In the genomic region with DNA sequence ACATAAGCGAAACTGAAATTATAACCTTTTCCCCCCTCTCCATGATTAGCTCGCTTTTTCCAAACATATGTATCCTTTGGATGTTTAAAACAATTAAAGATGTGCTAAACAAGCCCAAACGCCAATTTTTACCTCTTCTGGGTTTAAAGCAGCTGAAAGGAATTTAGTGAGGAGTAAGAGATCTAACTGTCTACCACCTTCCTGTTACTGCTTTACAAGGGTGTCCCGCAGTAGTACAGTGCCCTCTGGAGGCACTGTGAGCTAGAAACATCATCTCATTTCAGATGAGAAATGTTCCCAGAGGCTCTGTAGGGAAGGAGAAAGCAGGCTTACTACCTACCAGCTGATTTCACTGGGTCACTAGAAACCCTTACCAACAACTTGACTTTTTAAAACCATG, we compare ENCODE assay signal across 9 mouse cellular contexts.
A peak's percentile ranks its signal among the peaks of the same experiment; 100 is the strongest.
DNase-seq lines count a peak whose midpoint lies in the region; ATAC-seq and TF ChIP-seq lines count a peak whose summit lies in the region.
"Had no signal": no experiment of that assay in that cellular context is flagged by ENCODE, and none has a peak within 500 bp of the region (broad histone marks: within the 10 kb centered on the region; RNA-seq: fewer than 3 reads in every experiment).

No protein-coding gene starts in this region.

- H3K9me3 ChIP-seq in forebrain, postnatal 0 days (ENCODE audit: low read length) = no peaks in the 10 kb centered on the region
- H3K9me3 ChIP-seq in kidney, postnatal 0 days (replicated peaks; ENCODE audit: low read length) = no peaks in the 10 kb centered on the region
- no peaks in the 10 kb centered on the region for H3K9me3 ChIP-seq in lung, embryonic 15.5 days
- H3K9me3 ChIP-seq: heart, embryonic 15.5 days had no signal

- H3K4me3 ChIP-seq in thymus, adult 2 months (ENCODE audit: control insufficient read depth, insufficient read depth, low read length) = no peak overlapping the region
- H3K4me3 ChIP-seq in forebrain, postnatal 0 days (ENCODE audit: low read depth, low read length) = no peak overlapping the region
- H3K4me3 ChIP-seq in kidney, postnatal 0 days (replicated peaks; ENCODE audit: low read depth, low read length) = no peak overlapping the region
- no peak overlapping the region for H3K4me3 ChIP-seq in lung, embryonic 15.5 days
- H3K4me3 ChIP-seq: heart, embryonic 15.5 days had no signal

- no peaks in the 10 kb centered on the region for H3K27me3 ChIP-seq in thymus, adult 2 months (ENCODE audit: control insufficient read depth, insufficient read depth, low read length)
- H3K27me3 ChIP-seq in forebrain, postnatal 0 days (ENCODE audit: insufficient read depth, low read length) = no peaks in the 10 kb centered on the region
- no peaks in the 10 kb centered on the region for H3K27me3 ChIP-seq in kidney, postnatal 0 days (ENCODE audit: insufficient read depth, low read length)
- no peaks in the 10 kb centered on the region for H3K27me3 ChIP-seq in lung, embryonic 15.5 days
- H3K27me3 ChIP-seq: heart, embryonic 15.5 days had no signal

- TF ChIP-seq POLR2A in thymus, adult 2 months (IDR thresholded peaks at IDR 0.05; ENCODE audit: control insufficient read depth, extremely low read depth, insufficient read depth, low read length, poor library complexity) = no peak

- no peak overlapping the region for H3K27ac ChIP-seq in thymus, adult 2 months (ENCODE audit: control insufficient read depth, insufficient read depth, low read length)
- no peak overlapping the region for H3K27ac ChIP-seq in forebrain, postnatal 0 days (ENCODE audit: low read depth, low read length)
- no peak overlapping the region for H3K27ac ChIP-seq in kidney, postnatal 0 days
- H3K27ac ChIP-seq in lung, embryonic 15.5 days = no peak overlapping the region
- H3K27ac ChIP-seq: heart, embryonic 15.5 days had no signal

- no peaks in the 10 kb centered on the region for H3K4me1 ChIP-seq in thymus, adult 2 months (replicated peaks; ENCODE audit: control insufficient read depth, insufficient read depth, low read length)
- H3K4me1 ChIP-seq in forebrain, postnatal 0 days (ENCODE audit: insufficient read depth) = no peaks in the 10 kb centered on the region; the same call in 1 of the 2 replicates
- no peaks in the 10 kb centered on the region for H3K4me1 ChIP-seq in kidney, postnatal 0 days (replicated peaks; ENCODE audit: insufficient read depth, low read length)
- H3K4me1 ChIP-seq in lung, embryonic 15.5 days = 0 out of 2 replicates have a peak, but pooled peaks cover 2% of the 10 kb centered on the region
- H3K4me1 ChIP-seq: heart, embryonic 15.5 days had no signal

- no peak overlapping the region for H3K4me2 ChIP-seq in forebrain, postnatal 0 days (ENCODE audit: low read depth)
- no peak overlapping the region for H3K4me2 ChIP-seq in kidney, postnatal 0 days (ENCODE audit: low read length)
- H3K4me2 ChIP-seq in lung, embryonic 15.5 days = no peak overlapping the region
- H3K4me2 ChIP-seq: heart, embryonic 15.5 days had no signal

- H3K9ac ChIP-seq in forebrain, postnatal 0 days = no peak overlapping the region
- H3K9ac ChIP-seq in kidney, postnatal 0 days (ENCODE audit: low read depth, low read length) = no peak overlapping the region
- H3K9ac ChIP-seq in lung, embryonic 15.5 days = no peak overlapping the region
- H3K9ac ChIP-seq: heart, embryonic 15.5 days had no signal

- TF ChIP-seq CTCF in thymus, adult 2 months (IDR thresholded peaks at IDR 0.05; ENCODE audit: borderline replicate concordance, control insufficient read depth, extremely low read depth, insufficient read depth, low read length, poor library complexity) = no peak
- TF ChIP-seq CTCF in forebrain, postnatal 0 days (IDR thresholded peaks at IDR 0.05; ENCODE audit: low read depth) = peak; percentile 85
- TF ChIP-seq CTCF in kidney, postnatal 0 days (IDR thresholded peaks at IDR 0.05; ENCODE audit: low read depth) = peak; percentile 82

- 48% methylated on average over 4 of the region's 4 CpGs for WGBS in thymus, adult 2 months
- WGBS in forebrain, postnatal 0 days = 61% methylated on average over 4 of the region's 4 CpGs
- WGBS in kidney, postnatal 0 days = 55% methylated on average over 4 of the region's 4 CpGs
- WGBS in lung, embryonic 15.5 days = 36% methylated on average over 4 of the region's 4 CpGs

- ATAC-seq in forebrain, postnatal 0 days = peak; percentile 91
- no peak; the same call in 1 of the 2 replicates for ATAC-seq in kidney, postnatal 0 days (replicated peaks; ENCODE audit: low FRiP score, low read depth)
- 0 out of 2 replicates have a peak, but pooled peaks have one; percentile 56 for ATAC-seq in lung, embryonic 15.5 days (ENCODE audit: borderline replicate concordance, extremely low read depth, low FRiP score, low TSS enrichment)

- H3K36me3 ChIP-seq in thymus, adult 2 months (ENCODE audit: control insufficient read depth, insufficient read depth, low read length) = peaks cover 8% of the 10 kb centered on the region; the same call in 1 of the 2 replicates
- H3K36me3 ChIP-seq in forebrain, postnatal 0 days (ENCODE audit: insufficient read depth) = no peaks in the 10 kb centered on the region; the same call in 1 of the 2 replicates
- H3K36me3 ChIP-seq in kidney, postnatal 0 days (ENCODE audit: insufficient read depth, low read length) = no peaks in the 10 kb centered on the region
- H3K36me3 ChIP-seq in lung, embryonic 15.5 days = no peaks in the 10 kb centered on the region
- H3K36me3 ChIP-seq: heart, embryonic 15.5 days had no signal

- DNase-seq in adrenal gland, adult (ENCODE audit: inconsistent age in 2 of 2, low spot score in 1 of 2) = peak; percentile 32 to 79
- no peak for DNase-seq in adrenal gland, adult 8-10 months
- DNase-seq in thymus, adult 2 months = peak; percentile 49
- DNase-seq in thymus, adult 18-20 months = no peak
- peak; percentile 77 for DNase-seq in forebrain, postnatal 0 days
- DNase-seq in kidney, postnatal 0 days (ENCODE audit: low spot score) = peak; percentile 86
- peak; percentile 67 to 70 for DNase-seq in right cerebral cortex, adult 2 months (ENCODE audit: low spot score in 2 of 2)

Comparison
In these comparisons a context has a peak if more than half of its experiments do, and no peak if none do; other contexts are left out.
1. DNase-seq: peak in adrenal gland, adult (2 of 2), thymus, adult 2 months (single experiment), forebrain, postnatal 0 days (single experiment), kidney, postnatal 0 days (single experiment) and right cerebral cortex, adult 2 months (2 of 2); none in adrenal gland, adult 8-10 months (single experiment) and thymus, adult 18-20 months (0 of 2).